Mouse (Mus musculus) MEL (cell line): ENCODE data around the gene Zbtb34. TPM values are rescaled to one million over a fixed set of nuclear protein-coding genes. Genes with fewer than 3 reads are reported as not detected.

Experiments used
- DNase-seq: peaks from one replicate; pipeline ENCODE4 v3.0.0; 2011; ENCODE audit warnings: low read depth, low spot score
- H3K27ac ChIP-seq: 2 replicates; pipeline ENCODE4 v1.5.1; 2012; ENCODE audit warnings: low read depth, mild to moderate bottlenecking, control low read depth, low read length, moderate library complexity; ENCODE audit not compliant: control insufficient read depth
- H3K27me3 ChIP-seq, 2 experiments: fragments of 150-350 bp in 1 of 2; sonication (generic) in 1 of 2; 2 replicates each; pipeline ENCODE4 v1.6.1; 2012; ENCODE audit warnings: low read length in 2 of 2, mild to moderate bottlenecking in 2 of 2, improper control_type of control experiment in 1 of 2, moderate library complexity in 1 of 2; ENCODE audit not compliant: insufficient read depth in 2 of 2, control insufficient read depth in 1 of 2
- H3K36me3 ChIP-seq, 2 experiments: 2 replicates each; pipeline ENCODE4 v1.6.1; 2012 to 2014; ENCODE audit warnings: low read length in 2 of 2, improper control_type of control experiment in 1 of 2, inconsistent platforms in 1 of 2, mild to moderate bottlenecking in 1 of 2; ENCODE audit not compliant: insufficient read depth in 2 of 2, control insufficient read depth in 1 of 2
- H3K4me1 ChIP-seq, 2 experiments: fragments of 150-350 bp in 1 of 2; sonication (generic) in 1 of 2; 2 replicates each; pipeline ENCODE4 v1.6.1; 2012; ENCODE audit warnings: low read length in 2 of 2, improper control_type of control experiment in 1 of 2, mild to moderate bottlenecking in 1 of 2; ENCODE audit not compliant: insufficient read depth in 2 of 2, control insufficient read depth in 1 of 2
- H3K4me3 ChIP-seq, 2 experiments: fragments of 150-350 bp in 1 of 2; sonication (generic) in 1 of 2; 2 replicates each; pipeline ENCODE4 v1.5.1; 2012; ENCODE audit warnings: low read depth in 2 of 2, low read length in 2 of 2, mild to moderate bottlenecking in 2 of 2, moderate library complexity in 2 of 2, control low read depth in 1 of 2, improper control_type of control experiment in 1 of 2; ENCODE audit not compliant: control insufficient read depth in 1 of 2, insufficient read depth in 1 of 2
- H3K79me2 ChIP-seq: 2 replicates; pipeline ENCODE4 v1.6.1; 2012; ENCODE audit warnings: mild to moderate bottlenecking, low read length, moderate library complexity; ENCODE audit not compliant: control insufficient read depth, poor library complexity, insufficient read depth
- H3K9ac ChIP-seq: 2 replicates; pipeline ENCODE4 v1.6.1; 2012; ENCODE audit warnings: low read depth, mild to moderate bottlenecking, control low read depth, low read length, moderate library complexity; ENCODE audit not compliant: control insufficient read depth, poor library complexity, severe bottlenecking
- H3K9me3 ChIP-seq: fragments of 150-350 bp; sonication (generic); replicated peaks from 2 replicates; pipeline ENCODE4 v1.6.1; 2012; ENCODE audit warnings: mild to moderate bottlenecking, low read length, improper control_type of control experiment, moderate library complexity; ENCODE audit not compliant: insufficient read depth
- BHLHE40 ChIP-seq: IDR thresholded peaks from 2 replicates; pipeline ENCODE4 v1.6.1; 2012; ENCODE audit warnings: low read depth, mild to moderate bottlenecking, inconsistent platforms, low read length, improper control_type of control experiment, borderline replicate concordance
- CHD2 ChIP-seq: IDR thresholded peaks from 2 replicates; pipeline ENCODE4 v1.6.1; 2011; ENCODE audit warnings: low read length, improper control_type of control experiment
- E2F4 ChIP-seq: IDR thresholded peaks from 2 replicates; pipeline ENCODE4 v1.6.1; 2011; ENCODE audit warnings: low read depth, low read length, improper control_type of control experiment, borderline replicate concordance
- ETS1 ChIP-seq: IDR thresholded peaks from 2 replicates; pipeline ENCODE4 v1.6.1; 2012; ENCODE audit warnings: low read depth, mild to moderate bottlenecking, inconsistent platforms, low read length, improper control_type of control experiment, moderate library complexity
- GABPA ChIP-seq: IDR thresholded peaks from 2 replicates; pipeline ENCODE4 v1.6.1; 2012; ENCODE audit warnings: low read depth, mild to moderate bottlenecking, inconsistent platforms, low read length, improper control_type of control experiment, moderate library complexity
- GATA1 ChIP-seq: IDR thresholded peaks from 2 replicates; pipeline ENCODE4 v1.6.1; 2011; ENCODE audit warnings: low read depth, low read length, improper control_type of control experiment
- HCFC1 ChIP-seq: IDR thresholded peaks from 2 replicates; pipeline ENCODE4 v1.6.1; 2012; ENCODE audit warnings: low read depth, mild to moderate bottlenecking, inconsistent platforms, low read length, improper control_type of control experiment, moderate library complexity
- JUND ChIP-seq: IDR thresholded peaks from 2 replicates; pipeline ENCODE4 v1.6.1; 2011; ENCODE audit warnings: low read depth, mild to moderate bottlenecking, improper control_type of control experiment, low read length
- MAFK ChIP-seq: IDR thresholded peaks from 2 replicates; pipeline ENCODE4 v1.6.1; 2011; ENCODE audit warnings: low read depth, mild to moderate bottlenecking, low read length, improper control_type of control experiment, borderline replicate concordance
- MAZ ChIP-seq: IDR thresholded peaks from 2 replicates; pipeline ENCODE4 v1.6.1; 2012; ENCODE audit warnings: low read depth, mild to moderate bottlenecking, inconsistent platforms, low read length, improper control_type of control experiment
- MEF2A ChIP-seq: IDR thresholded peaks from 2 replicates; pipeline ENCODE4 v1.6.1; 2014; ENCODE audit warnings: low read depth, mild to moderate bottlenecking, inconsistent platforms, low read length, improper control_type of control experiment; ENCODE audit not compliant: poor library complexity, insufficient replicate concordance, severe bottlenecking; ENCODE audit errors: extremely low read depth
- MXI1 ChIP-seq: IDR thresholded peaks from 2 replicates; pipeline ENCODE4 v1.6.1; 2011; ENCODE audit warnings: mild to moderate bottlenecking, low read depth, low read length, improper control_type of control experiment
- MYB ChIP-seq: IDR thresholded peaks from 2 replicates; pipeline ENCODE4 v1.6.1; 2011; ENCODE audit warnings: mild to moderate bottlenecking, low read depth, low read length, improper control_type of control experiment
- MYC ChIP-seq: IDR thresholded peaks from 2 replicates; pipeline ENCODE4 v1.6.1; 2011; ENCODE audit warnings: low read depth, mild to moderate bottlenecking, low read length, improper control_type of control experiment, moderate library complexity
- NELFE ChIP-seq: IDR thresholded peaks from 2 replicates; pipeline ENCODE4 v1.6.1; 2011; ENCODE audit warnings: low read depth, low read length, improper control_type of control experiment
- POLR2AphosphoS2 ChIP-seq: IDR thresholded peaks from 2 replicates; pipeline ENCODE4 v1.6.1; 2011; ENCODE audit warnings: low read length, improper control_type of control experiment
- POLR2AphosphoS5 ChIP-seq: IDR thresholded peaks from 2 replicates; pipeline ENCODE4 v1.6.1; 2012; ENCODE audit warnings: low read depth, borderline replicate concordance, mild to moderate bottlenecking, inconsistent platforms, low read length, moderate library complexity, mixed read lengths
- RAD21 ChIP-seq: IDR thresholded peaks from 2 replicates; pipeline ENCODE4 v1.6.1; 2011; ENCODE audit warnings: mild to moderate bottlenecking, low read depth, low read length, improper control_type of control experiment
- SMC3 ChIP-seq: IDR thresholded peaks from 2 replicates; pipeline ENCODE4 v1.6.1; 2011; ENCODE audit warnings: low read depth, low read length, improper control_type of control experiment
- TBP ChIP-seq: IDR thresholded peaks from 2 replicates; pipeline ENCODE4 v1.8.0; 2011; ENCODE audit warnings: low read depth, low read length, improper control_type of control experiment
- TCF12 ChIP-seq: IDR thresholded peaks from 2 replicates; pipeline ENCODE4 v1.6.1; 2014; ENCODE audit warnings: low read depth, mild to moderate bottlenecking, inconsistent platforms, low read length, improper control_type of control experiment, moderate library complexity
- UBTF ChIP-seq: IDR thresholded peaks from 2 replicates; pipeline ENCODE4 v1.6.1; 2012; ENCODE audit warnings: low read depth, mild to moderate bottlenecking, inconsistent platforms, low read length, improper control_type of control experiment, moderate library complexity, borderline replicate concordance; ENCODE audit not compliant: insufficient read depth
- USF1 ChIP-seq: IDR thresholded peaks from 2 replicates; pipeline ENCODE4 v1.6.1; 2014; ENCODE audit warnings: low read depth, mild to moderate bottlenecking, inconsistent platforms, low read length, improper control_type of control experiment, moderate library complexity
- ZKSCAN1 ChIP-seq: IDR thresholded peaks from 2 replicates; pipeline ENCODE4 v1.6.1; 2012; ENCODE audit warnings: low read depth, mild to moderate bottlenecking, inconsistent platforms, low read length, improper control_type of control experiment, moderate library complexity
- ZNF384 ChIP-seq: IDR thresholded peaks from 2 replicates; pipeline ENCODE4 v1.6.1; 2012; ENCODE audit warnings: low read depth, mild to moderate bottlenecking, inconsistent platforms, low read length, improper control_type of control experiment
- polyA plus RNA-seq, 2 experiments: library from polyadenylated mRNA; stranded (reverse) in 1 of 2; unstranded in 1 of 2; fragments of >175 nt in 1 of 2; fragments of >200 nt in 1 of 2; gene quantifications; 2 replicates each; pipeline versions ENCODE4 v1.2.1 to v1.2.4; 2012; ENCODE audit warnings: low replicate concordance in 2 of 2, low read depth in 1 of 2; ENCODE audit not compliant: insufficient read length in 2 of 2, insufficient read depth in 1 of 2, missing spikeins in 1 of 2
- total RNA-seq: library from RNA; depleted of rRNA; stranded (reverse); fragments of 300-350 nt; gene quantifications from 2 replicates; pipeline ENCODE4 v1.2.3, GENCODE M21; 2012

Gene Zbtb34
- total and polyA plus RNA-seq, 3 experiments = 9.6 to 10.1 TPM; not detected in 1

GRCm38 (mm10) chr2:33456242-33456641 lies 25.1 kb upstream of the Zbtb34 start:
- Histone ChIP-seq H3K36me3 (peaks cover 14 to 19% of the 10 kb centered on the region in 2 experiments), H3K9ac (no peak overlapping the region), H3K4me1 (peaks cover 9 to 14% of the 10 kb centered on the region in 2 experiments), H3K27ac (no peak overlapping the region), H3K9me3 (no peaks in the 10 kb centered on the region), H3K4me3 (no peak overlapping the region), H3K27me3 (no peaks in the 10 kb centered on the region), H3K79me2 (peaks cover 4% of the 10 kb centered on the region; the same call in 1 of the 2 replicates)
- TF ChIP-seq GATA1 = no peak
- no peak for TF ChIP-seq TCF12
- TF ChIP-seq RAD21 = no peak
- no peak for TF ChIP-seq ETS1
- TF ChIP-seq POLR2AphosphoS5 = no peak
- no peak for TF ChIP-seq NELFE
- TF ChIP-seq MAZ = no peak
- TF ChIP-seq SMC3 = no peak
- no peak for TF ChIP-seq MYC
- TF ChIP-seq UBTF = no peak
- TF ChIP-seq ZKSCAN1 = no peak
- TF ChIP-seq GABPA = no peak
- TF ChIP-seq MYB = no peak
- TF ChIP-seq POLR2AphosphoS2 = no peak
- no peak for DNase-seq

GRCm38 (mm10) chr2:33455350-33455749 lies 24.2 kb upstream of the Zbtb34 start:
- TF ChIP-seq BHLHE40 (no peak), GABPA (no peak), MYB (no peak), JUND (no peak), MXI1 (no peak), ZNF384 (no peak), MEF2A (no peak), TBP (no peak), RAD21 (no peak), MAFK (no peak), CHD2 (no peak), MYC (no peak), HCFC1 (no peak), USF1 (no peak), SMC3 (no peak), MAZ (no peak), E2F4 (no peak)
- no peak for DNase-seq
- no peak overlapping the region for H3K4me3 ChIP-seq
- no peak overlapping the region for H3K9ac ChIP-seq
- H3K27ac ChIP-seq = no peak overlapping the region
- no peaks in the 10 kb centered on the region for H3K9me3 ChIP-seq
- H3K27me3 ChIP-seq = no peaks in the 10 kb centered on the region
- peaks cover 13 to 14% of the 10 kb centered on the region in 2 experiments for H3K36me3 ChIP-seq
- H3K79me2 ChIP-seq = 0 out of 2 replicates have a peak, but pooled peaks cover 4% of the 10 kb centered on the region
- H3K4me1 ChIP-seq = peaks cover 6 to 11% of the 10 kb centered on the region in 2 experiments
